Mouse (Mus musculus) heart, embryonic 12.5 days (tissue): ENCODE data around the gene Shld2. TPM values are rescaled to one million over a fixed set of nuclear protein-coding genes. Genes with fewer than 3 reads are reported as not detected.

Source experiments
- ATAC-seq: fragments of 200-750 bp; cut with Nextera tagmentation; 2 replicates; pipeline ENCODE4 v1.8.0; 2017; ENCODE audit warnings: moderate TSS enrichment, moderate library complexity; ENCODE audit not compliant: insufficient number of reproducible peaks, low FRiP score
- H3K27ac ChIP-seq: fragments of 300-500 bp; sonication (generic); 2 replicates; pipeline ENCODE4 v1.5.1; 2016; ENCODE audit warnings: mild to moderate bottlenecking, moderate library complexity; ENCODE audit not compliant: poor library complexity, severe bottlenecking
- H3K27me3 ChIP-seq: fragments of 300-500 bp; sonication (generic); replicated peaks from 2 replicates; pipeline ENCODE4 v1.6.1; 2016; ENCODE audit warnings: mild to moderate bottlenecking, moderate library complexity
- H3K36me3 ChIP-seq: fragments of 300-500 bp; sonication (generic); 2 replicates; pipeline ENCODE4 v1.6.1; 2016; ENCODE audit warnings: mild to moderate bottlenecking, moderate library complexity
- H3K4me1 ChIP-seq: fragments of 300-500 bp; sonication (generic); replicated peaks from 2 replicates; pipeline ENCODE4 v1.6.1; 2016; ENCODE audit warnings: mild to moderate bottlenecking
- H3K4me2 ChIP-seq: fragments of 300-500 bp; sonication (generic); 2 replicates; pipeline ENCODE4 v1.6.1; 2016; ENCODE audit warnings: mild to moderate bottlenecking, moderate library complexity
- H3K4me3 ChIP-seq: fragments of 300-500 bp; sonication (generic); 2 replicates; pipeline ENCODE4 v1.5.1; 2016; ENCODE audit warnings: mild to moderate bottlenecking
- H3K9ac ChIP-seq: fragments of 300-500 bp; sonication (generic); 2 replicates; pipeline ENCODE4 v1.6.1; 2016; ENCODE audit warnings: mild to moderate bottlenecking, moderate library complexity
- H3K9me3 ChIP-seq: fragments of 300-500 bp; sonication (generic); replicated peaks from 2 replicates; pipeline ENCODE4 v1.6.1; 2016; ENCODE audit warnings: mild to moderate bottlenecking, moderate library complexity
- WGBS: fragments of 180-500 bp; shearing (Covaris S2); methylation state at CpG from one replicate; pipeline ENCODE4 v1.1.7; 2016; 5-methylcytosine and 5-hydroxymethylcytosine counted together
- polyA plus RNA-seq: library from polyadenylated mRNA; unstranded; fragments of >200 nt; fragmentation: Nextera tagmentation; extraction: Ambion mirVana; gene quantifications from 2 replicates; pipeline ENCODE4 v1.2.1, GENCODE M21; 2016

Gene Shld2
- polyA plus RNA-seq, 1 experiment from 2014 or later: 7.8 TPM

GRCm38 (mm10) chr14:34220426-34220825 lies 89.9 kb downstream of the Shld2 start:
- Histone ChIP-seq H3K9ac (no peak overlapping the region), H3K27ac (no peak overlapping the region), H3K9me3 (no peaks in the 10 kb centered on the region), H3K27me3 (peaks cover 57% of the 10 kb centered on the region), H3K4me1 (peaks cover 8% of the 10 kb centered on the region), H3K4me3 (no peak overlapping the region), H3K36me3 (no peaks in the 10 kb centered on the region), H3K4me2 (no peak overlapping the region)
- WGBS: 61% methylated on average over 5 of the region's 5 CpGs
- no peak for ATAC-seq

- Histone ChIP-seq H3K4me3 (peak overlapping the region; percentile 45), H3K9ac (peak overlapping the region; percentile 60; the same call in 1 of the 2 replicates), H3K9me3 (no peaks in the 10 kb centered on the region), H3K36me3 (no peaks in the 10 kb centered on the region), H3K4me1 (peaks cover 8% of the 10 kb centered on the region), H3K27me3 (peaks cover 57% of the 10 kb centered on the region), H3K4me2 (peak overlapping the region; percentile 80), H3K27ac (no peak overlapping the region)
- 0 out of 2 replicates have a peak, but pooled peaks have one; percentile 33 for ATAC-seq
- WGBS: 2% methylated on average over 29 of the region's 29 CpGs
These were observed 90.5 kb downstream of the Shld2 start for GRCm38 (mm10) chr14:34219786-34220198.

- H3K27ac ChIP-seq: no peak within 1 kb of the TSS
- peaks cover 54% of the 10 kb centered on the region for H3K27me3 ChIP-seq
- H3K4me3 ChIP-seq: peak within 1 kb of the TSS; percentile 45
- no peaks in the 10 kb centered on the region for H3K36me3 ChIP-seq
- peak within 1 kb of the TSS; percentile 60; the same call in 1 of the 2 replicates for H3K9ac ChIP-seq
- peak within 1 kb of the TSS; percentile 80 for H3K4me2 ChIP-seq
- 49% methylated on average over 6 of the region's 6 CpGs for WGBS
- no peaks in the 10 kb centered on the region for H3K9me3 ChIP-seq
- H3K4me1 ChIP-seq: peaks cover 8% of the 10 kb centered on the region
- no peak for ATAC-seq
These were observed 91.0 kb downstream of the Shld2 start, which contains the start of gene Syt15 for GRCm38 (mm10) chr14:34219295-34219694. Gene Syt15 (plus strand): TSS chr14:34219595.

GRCm38 (mm10) chr14:34215451-34216127 lies 94.7 kb downstream of the Shld2 start:
- Histone ChIP-seq H3K9ac (no peak overlapping the region), H3K27me3 (peaks cover 33% of the 10 kb centered on the region), H3K9me3 (no peaks in the 10 kb centered on the region), H3K4me3 (no peak overlapping the region), H3K36me3 (no peaks in the 10 kb centered on the region), H3K4me2 (no peak overlapping the region), H3K27ac (no peak overlapping the region), H3K4me1 (peaks cover 8% of the 10 kb centered on the region)
- 54% methylated on average over 6 of the region's 6 CpGs for WGBS
- ATAC-seq: peak; percentile 76

GRCm38 (mm10) chr14:34209942-34210341 lies 100.4 kb downstream of the Shld2 start:
- 84% methylated on average over 4 of the region's 4 CpGs for WGBS
- no peaks in the 10 kb centered on the region for H3K36me3 ChIP-seq
- H3K4me2 ChIP-seq: no peak overlapping the region
- H3K4me1 ChIP-seq: no peaks in the 10 kb centered on the region
- no peaks in the 10 kb centered on the region for H3K9me3 ChIP-seq
- no peaks in the 10 kb centered on the region for H3K27me3 ChIP-seq
- ATAC-seq: no peak
- no peak overlapping the region for H3K4me3 ChIP-seq
- no peak overlapping the region for H3K27ac ChIP-seq
- H3K9ac ChIP-seq: no peak overlapping the region

GRCm38 (mm10) chr14:34209080-34209479 lies 101.2 kb downstream of the Shld2 start:
- H3K27ac ChIP-seq: no peak overlapping the region
- no peaks in the 10 kb centered on the region for H3K36me3 ChIP-seq
- ATAC-seq: no peak
- no peaks in the 10 kb centered on the region for H3K4me1 ChIP-seq
- H3K27me3 ChIP-seq: no peaks in the 10 kb centered on the region
- no peak overlapping the region for H3K4me2 ChIP-seq
- H3K4me3 ChIP-seq: no peak overlapping the region
- no peaks in the 10 kb centered on the region for H3K9me3 ChIP-seq
- no peak overlapping the region for H3K9ac ChIP-seq
- 59% methylated on average over 4 of the region's 4 CpGs for WGBS

GRCm38 (mm10) chr14:34208651-34209050 lies 101.6 kb downstream of the Shld2 start:
- no peak for ATAC-seq
- Histone ChIP-seq H3K36me3 (no peaks in the 10 kb centered on the region), H3K4me3 (no peak overlapping the region), H3K9me3 (no peaks in the 10 kb centered on the region), H3K27me3 (no peaks in the 10 kb centered on the region), H3K27ac (no peak overlapping the region), H3K4me2 (no peak overlapping the region), H3K9ac (no peak overlapping the region), H3K4me1 (no peaks in the 10 kb centered on the region)
- WGBS: 42% methylated on average over 2 of the region's 2 CpGs

GRCm38 (mm10) chr14:34207996-34208395 lies 102.3 kb downstream of the Shld2 start:
- Histone ChIP-seq H3K27ac (no peak overlapping the region), H3K9me3 (no peaks in the 10 kb centered on the region), H3K27me3 (0 out of 2 replicates have a peak, but pooled peaks cover 4% of the 10 kb centered on the region), H3K4me2 (no peak overlapping the region), H3K4me3 (no peak overlapping the region), H3K9ac (no peak overlapping the region), H3K36me3 (no peaks in the 10 kb centered on the region), H3K4me1 (no peaks in the 10 kb centered on the region)
- 70% methylated on average over 6 of the region's 6 CpGs for WGBS
- ATAC-seq: no peak

GRCm38 (mm10) chr14:34201231-34202035 lies 108.9 kb downstream of the Shld2 start, which contains the start of gene Gprin2:
Gene Gprin2 (minus strand): TSS chr14:34201653.
- ATAC-seq: 0 out of 2 replicates have a peak, but pooled peaks have one; percentile 43
- Histone ChIP-seq H3K9me3 (no peaks in the 10 kb centered on the region), H3K36me3 (no peaks in the 10 kb centered on the region), H3K27ac (no peak within 1 kb of the TSS), H3K9ac (peak within 1 kb of the TSS; percentile 79), H3K4me1 (0 out of 2 replicates have a peak, but pooled peaks cover 6% of the 10 kb centered on the region), H3K27me3 (peaks cover 43% of the 10 kb centered on the region), H3K4me3 (peak within 1 kb of the TSS; percentile 73), H3K4me2 (peak within 1 kb of the TSS; percentile 98)
- 4% methylated on average over 33 of the region's 52 CpGs for WGBS

- WGBS: 7% methylated on average over 19 of the region's 19 CpGs
- H3K27ac ChIP-seq: no peak overlapping the region
- ATAC-seq: no peak
These were observed 109.5 kb downstream of the Shld2 start for GRCm38 (mm10) chr14:34200738-34201230.

GRCm38 (mm10) chr14:34196706-34197105 lies 113.6 kb downstream of the Shld2 start:
- H3K4me1 ChIP-seq: peaks cover 19% of the 10 kb centered on the region
- no peaks in the 10 kb centered on the region for H3K36me3 ChIP-seq
- no peak overlapping the region for H3K9ac ChIP-seq
- 46% methylated on average over 4 of the region's 4 CpGs for whole genome bisulfite sequencing
- peaks cover 32% of the 10 kb centered on the region for H3K27me3 ChIP-seq
- H3K9me3 ChIP-seq: no peaks in the 10 kb centered on the region
- no peak overlapping the region for H3K27ac ChIP-seq
- no peak overlapping the region for H3K4me3 ChIP-seq
- H3K4me2 ChIP-seq: no peak overlapping the region
- ATAC-seq: no peak

More at GRCm38 (mm10) chr14:34200738-34201230, 109.5 kb downstream of the Shld2 start:
- H3K9me3 ChIP-seq: no peaks in the 10 kb centered on the region
- H3K36me3 ChIP-seq: no peaks in the 10 kb centered on the region
- H3K9ac ChIP-seq: peak overlapping the region; percentile 79; the same call in 1 of the 2 replicates
- H3K4me2 ChIP-seq: peak overlapping the region; percentile 98
- peaks cover 11% of the 10 kb centered on the region for H3K4me1 ChIP-seq
- peaks cover 43% of the 10 kb centered on the region for H3K27me3 ChIP-seq
- peak overlapping the region; percentile 73 for H3K4me3 ChIP-seq
